Mouse (Mus musculus) limb, embryonic 10.5 days (tissue): ENCODE data around the gene Gm13278. TPM values are rescaled to one million over a fixed set of nuclear protein-coding genes. Genes with fewer than 3 reads are reported as not detected.
"Not testable (repeated sequence)": the region's sequence is repeated elsewhere in the genome, so short reads cannot be mapped to it uniquely, and the experiment has no call there.

Source experiments
- DNase-seq: peaks from one replicate; pipeline ENCODE4 v3.0.0-alpha.2; 2017; ENCODE audit warnings: low spot score
- H3K27ac ChIP-seq: fragments of 300-500 bp; sonication (generic); 2 replicates; pipeline ENCODE4 v1.5.1; 2016; ENCODE audit warnings: mild to moderate bottlenecking
- H3K27me3 ChIP-seq: fragments of 300-500 bp; sonication (generic); 2 replicates; pipeline ENCODE4 v1.6.1; 2016; ENCODE audit warnings: low read depth, mild to moderate bottlenecking; ENCODE audit not compliant: poor library complexity, severe bottlenecking
- H3K36me3 ChIP-seq: fragments of 300-500 bp; sonication (generic); 2 replicates; pipeline ENCODE4 v1.6.1; 2016; ENCODE audit warnings: mild to moderate bottlenecking, moderate library complexity
- H3K4me1 ChIP-seq: fragments of 300-500 bp; sonication (generic); 2 replicates; pipeline ENCODE4 v1.6.1; 2016
- H3K4me3 ChIP-seq: fragments of 300-500 bp; sonication (generic); 2 replicates; pipeline ENCODE4 v1.5.1; 2016; ENCODE audit warnings: mild to moderate bottlenecking, moderate library complexity
- H3K9me3 ChIP-seq: fragments of 300-500 bp; sonication (generic); replicated peaks from 2 replicates; pipeline ENCODE4 v1.6.1; 2016; ENCODE audit warnings: mild to moderate bottlenecking
- WGBS: fragments of 180-500 bp; shearing (Covaris S2); methylation state at CpG from one replicate; pipeline ENCODE4 v1.1.7; 2016; 5-methylcytosine and 5-hydroxymethylcytosine counted together
- polyA plus RNA-seq: library from polyadenylated mRNA; unstranded; fragments of >200 nt; fragmentation: Nextera tagmentation; extraction: Ambion mirVana; gene quantifications from 2 replicates; pipeline ENCODE4 v1.2.1, GENCODE M21; 2016

The Gm13278 gene
- polyA plus RNA-seq, 1 experiment from 2014 or later = not detected

GRCm38 (mm10) chr4:88805231-88805630, 13.9 kb downstream of the Gm13278 start, which contains the start of gene Gm13288:
TSS of gene Gm13288 (plus strand) at chr4:88805531.
- H3K4me3 ChIP-seq, H3K36me3 ChIP-seq: not testable (repeated sequence)
- no CpG with 5 or more reads among the region's 8 CpGs for WGBS

GRCm38 (mm10) chr4:88805761-88806160, 14.4 kb downstream of the Gm13278 start:
- H3K27me3 ChIP-seq = peaks cover 10% of the 10 kb centered on the region
- not testable (repeated sequence) for H3K4me1 ChIP-seq, H3K36me3 ChIP-seq, DNase-seq, H3K27ac ChIP-seq, H3K9me3 ChIP-seq, H3K4me3 ChIP-seq
- WGBS = 0% methylated on average over 10 of the region's 34 CpGs

More at GRCm38 (mm10) chr4:88805231-88805630, 13.9 kb downstream of the Gm13278 start, which contains the start of gene Gm13288:
- not testable (repeated sequence) for H3K4me1 ChIP-seq, H3K9me3 ChIP-seq, H3K27ac ChIP-seq, DNase-seq
- H3K27me3 ChIP-seq = peaks cover 10% of the 10 kb centered on the region

GRCm38 (mm10) chr4:88815928-88816327, 24.6 kb downstream of the Gm13278 start, which contains the start of gene Ifna7:
TSS of gene Ifna7 (plus strand) at chr4:88816228.
- no peaks in the 10 kb centered on the region for H3K27me3 ChIP-seq
- H3K4me1 ChIP-seq = no peaks in the 10 kb centered on the region
- no peaks in the 10 kb centered on the region for H3K36me3 ChIP-seq
- H3K4me3 ChIP-seq = no peak within 1 kb of the TSS
- no peaks in the 10 kb centered on the region for H3K9me3 ChIP-seq
- DNase-seq = no peak
- no peak within 1 kb of the TSS for H3K27ac ChIP-seq
- 61% methylated on average over 3 of the region's 3 CpGs for WGBS

- WGBS = 82% methylated on average over 1 of the region's 1 CpGs
- Histone ChIP-seq H3K4me1 (no peaks in the 10 kb centered on the region), H3K4me3 (no peak within 1 kb of the TSS), H3K27me3 (no peaks in the 10 kb centered on the region), H3K9me3 (no peaks in the 10 kb centered on the region), H3K27ac (no peak within 1 kb of the TSS), H3K36me3 (no peaks in the 10 kb centered on the region)
- DNase-seq = no peak
These were observed 28.3 kb downstream of the Gm13278 start, which contains the start of gene Ifna11 for GRCm38 (mm10) chr4:88819659-88820058. TSS of gene Ifna11 (plus strand) at chr4:88819959.

GRCm38 (mm10) chr4:88822995-88823394, 31.6 kb downstream of the Gm13278 start:
- Histone ChIP-seq H3K27me3 (no peaks in the 10 kb centered on the region), H3K27ac (no peak overlapping the region)
- DNase-seq = no peak

DNA sequence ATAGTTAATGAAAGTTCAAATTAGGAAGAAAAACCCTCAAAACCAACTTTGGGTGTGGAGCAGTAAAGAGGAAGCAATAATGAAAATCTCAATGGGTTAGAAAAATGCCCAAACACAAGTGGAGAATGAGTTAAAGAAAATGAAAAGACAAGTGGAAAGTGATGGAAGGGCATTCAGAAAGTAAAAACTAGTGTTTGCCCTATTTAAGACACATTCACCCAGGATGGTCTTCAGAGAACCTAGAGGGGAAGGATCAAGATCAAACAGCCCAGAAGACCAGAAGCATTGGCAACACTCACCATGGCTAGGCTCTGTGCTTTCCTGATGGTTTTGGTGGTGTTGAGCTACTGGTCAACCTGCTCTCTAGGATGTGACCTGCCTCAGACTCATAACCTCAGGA, 35.8 kb downstream of the Gm13278 start, which contains the start of gene Ifna6:
Gene Ifna6, plus strand, starts transcription at position 301 of the 400 bp plus-strand sequence.
- not testable (repeated sequence) for H3K4me3 ChIP-seq, H3K27me3 ChIP-seq, H3K4me1 ChIP-seq, H3K36me3 ChIP-seq, DNase-seq, H3K27ac ChIP-seq, H3K9me3 ChIP-seq

More at GRCm38 (mm10) chr4:88822995-88823394, 31.6 kb downstream of the Gm13278 start:
- H3K9me3 ChIP-seq = no peaks in the 10 kb centered on the region
- H3K36me3 ChIP-seq = no peaks in the 10 kb centered on the region
- no peak overlapping the region for H3K4me3 ChIP-seq
- WGBS = 28% methylated on average over 4 of the region's 4 CpGs
- no peaks in the 10 kb centered on the region for H3K4me1 ChIP-seq

DNA sequence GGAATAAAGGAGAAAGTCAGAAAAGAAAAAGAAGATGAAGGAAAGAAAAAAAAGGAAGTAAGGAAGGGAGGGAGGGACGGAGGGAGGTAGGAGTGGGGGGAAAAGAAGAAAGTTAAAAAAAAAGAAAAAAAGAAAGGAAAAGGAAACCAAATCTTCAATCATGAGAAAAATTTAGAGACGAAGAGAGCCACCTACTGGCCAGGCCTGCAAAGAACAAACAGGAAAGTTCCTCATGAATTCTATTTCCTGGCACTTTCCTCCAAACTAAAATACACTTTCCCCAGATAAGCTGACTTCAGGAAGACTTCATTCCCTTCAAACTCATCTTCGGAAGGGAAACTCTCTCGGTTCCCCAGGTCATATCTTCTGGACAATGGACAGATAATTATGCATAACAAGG, 39.2 kb downstream of the Gm13278 start:
- Histone ChIP-seq H3K9me3 (no peaks in the 10 kb centered on the region), H3K4me1 (no peaks in the 10 kb centered on the region), H3K27ac (no peak overlapping the region), H3K27me3 (no peaks in the 10 kb centered on the region), H3K4me3 (no peak overlapping the region), H3K36me3 (no peaks in the 10 kb centered on the region)
- DNase-seq = no peak
- WGBS = 33% methylated on average over 4 of the region's 4 CpGs

DNA sequence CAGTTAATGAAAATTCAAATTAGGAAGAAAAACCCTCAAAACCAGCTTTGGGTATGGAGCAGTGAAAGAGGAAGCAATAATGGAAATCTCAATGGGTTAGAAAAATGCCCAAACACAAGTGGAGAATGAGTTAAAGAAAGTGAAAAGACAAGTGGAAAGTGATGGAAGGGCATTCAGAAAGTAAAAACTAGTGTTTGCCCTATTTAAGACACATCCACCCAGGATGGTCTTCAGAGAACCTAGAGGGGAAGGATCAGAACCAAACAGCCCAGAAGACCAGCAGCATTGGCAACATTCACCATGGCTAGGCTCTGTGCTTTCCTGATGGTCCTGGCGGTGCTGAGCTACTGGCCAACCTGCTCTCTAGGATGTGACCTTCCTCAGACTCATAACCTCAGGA, 43.9 kb downstream of the Gm13278 start, which contains the start of gene Ifna5:
Gene Ifna5, plus strand, starts transcription at position 301 of the 400 bp plus-strand sequence.
- H3K27ac ChIP-seq, H3K9me3 ChIP-seq, H3K4me1 ChIP-seq, H3K36me3 ChIP-seq, H3K4me3 ChIP-seq, H3K27me3 ChIP-seq, DNase-seq: not testable (repeated sequence)
- 85% methylated on average over 1 of the region's 1 CpGs for WGBS

GRCm38 (mm10) chr4:88838828-88839227, 47.5 kb downstream of the Gm13278 start:
- DNase-seq = no peak
- no peak overlapping the region for H3K4me3 ChIP-seq
- no peaks in the 10 kb centered on the region for H3K4me1 ChIP-seq
- no peaks in the 10 kb centered on the region for H3K36me3 ChIP-seq
- WGBS = 50% methylated on average over 3 of the region's 3 CpGs
- no peaks in the 10 kb centered on the region for H3K9me3 ChIP-seq
- no peak overlapping the region for H3K27ac ChIP-seq
- no peaks in the 10 kb centered on the region for H3K27me3 ChIP-seq

GRCm38 (mm10) chr4:88840058-88840457, 48.7 kb downstream of the Gm13278 start:
- H3K4me1 ChIP-seq = no peaks in the 10 kb centered on the region

GRCm38 (mm10) chr4:88841438-88841911, 50.1 kb downstream of the Gm13278 start, which contains the start of gene Ifna4:
TSS of gene Ifna4 (plus strand) at chr4:88841861.
- 65% methylated on average over 2 of the region's 2 CpGs for WGBS
- H3K4me3 ChIP-seq = no peak within 1 kb of the TSS
- H3K27me3 ChIP-seq = no peaks in the 10 kb centered on the region
- H3K4me1 ChIP-seq = no peaks in the 10 kb centered on the region
- H3K36me3 ChIP-seq = no peaks in the 10 kb centered on the region
- H3K27ac ChIP-seq = no peak within 1 kb of the TSS
- no peaks in the 10 kb centered on the region for H3K9me3 ChIP-seq
- DNase-seq = no peak

More at GRCm38 (mm10) chr4:88840058-88840457, 48.7 kb downstream of the Gm13278 start:
- no peak for DNase-seq
- no peaks in the 10 kb centered on the region for H3K36me3 ChIP-seq
- no peak overlapping the region for H3K4me3 ChIP-seq
- no peak overlapping the region for H3K27ac ChIP-seq
- H3K27me3 ChIP-seq = no peaks in the 10 kb centered on the region
- WGBS = 92% methylated on average over 3 of the region's 3 CpGs
- H3K9me3 ChIP-seq = no peaks in the 10 kb centered on the region
